Mouse (Mus musculus) G1E (cell line): ENCODE data around the gene Shd. TPM values are rescaled to one million over a fixed set of nuclear protein-coding genes. Genes with fewer than 3 reads are reported as not detected.

Source experiments
- ATAC-seq: 2 replicates; pipeline ENCODE4 v1.8.0; 2016; ENCODE audit warnings: mild to moderate bottlenecking; ENCODE audit not compliant: insufficient number of reproducible peaks, poor library complexity, low FRiP score, severe bottlenecking; ENCODE audit errors: extremely low read depth
- DNase-seq: peaks from one replicate; pipeline ENCODE4 v3.0.0; 2012; ENCODE audit warnings: low spot score
- H3K27me3 ChIP-seq: 2 replicates; pipeline ENCODE4 v1.6.1; 2012; ENCODE audit warnings: mild to moderate bottlenecking, low read length, inconsistent platforms; ENCODE audit not compliant: insufficient read depth
- H3K36me3 ChIP-seq: replicated peaks from 2 replicates; pipeline ENCODE3; 2012; ENCODE audit warnings: mild to moderate bottlenecking, inconsistent platforms
- H3K4me1 ChIP-seq: 2 replicates; pipeline ENCODE4 v1.6.1; 2012; ENCODE audit warnings: low read depth, low read length, inconsistent platforms, mixed read lengths; ENCODE audit not compliant: insufficient read depth
- H3K4me3 ChIP-seq: 2 replicates; pipeline ENCODE4 v1.5.1; 2012; ENCODE audit warnings: low read depth, mild to moderate bottlenecking, inconsistent platforms, low read length, moderate library complexity, mixed read lengths
- H3K9me3 ChIP-seq: replicated peaks from 2 replicates; pipeline ENCODE4 v1.6.1; 2012; ENCODE audit warnings: inconsistent platforms
- CTCF ChIP-seq: IDR thresholded peaks from 2 replicates; pipeline ENCODE4 v1.5.1; 2012; ENCODE audit warnings: low read depth, low read length, inconsistent platforms, mixed read lengths
- GATA1 ChIP-seq: IDR thresholded peaks from 2 replicates; pipeline ENCODE4 v1.6.1; 2012; ENCODE audit warnings: borderline replicate concordance, low read length, inconsistent platforms, mixed read lengths
- GATA2 ChIP-seq: IDR thresholded peaks from 2 replicates; pipeline ENCODE4 v1.6.1; 2012; ENCODE audit warnings: low read depth, low read length, inconsistent platforms, borderline replicate concordance
- POLR2AphosphoS5 ChIP-seq: IDR thresholded peaks from 2 replicates; pipeline ENCODE4 v1.6.1; 2012; ENCODE audit warnings: low read depth, low read length, inconsistent platforms; ENCODE audit not compliant: insufficient replicate concordance
- TAL1 ChIP-seq: conservative IDR thresholded peaks from 2 replicates; pipeline ENCODE4 v1.6.1; 2012; ENCODE audit warnings: low read depth, low read length, inconsistent platforms, mixed read lengths
- polyA plus RNA-seq: library from polyadenylated mRNA; stranded (reverse); fragments of >175 nt; gene quantifications from 2 replicates; pipeline ENCODE4 v1.2.3, GENCODE M21; 2012
- total RNA-seq, 2 experiments: library from RNA; stranded (forward) in 1 of 2; stranded (reverse) in 1 of 2; fragments of 200-1000 nt in 1 of 2; fragments of >200 nt in 1 of 2; fragmentation: Nextera tagmentation in 1 of 2; gene quantifications; 2 replicates each; pipeline ENCODE4 v1.2.3; 2014 to 2017

Shd gene
- total and polyA plus RNA-seq, 3 experiments, result 0.33 TPM; not detected in 2

DNA sequence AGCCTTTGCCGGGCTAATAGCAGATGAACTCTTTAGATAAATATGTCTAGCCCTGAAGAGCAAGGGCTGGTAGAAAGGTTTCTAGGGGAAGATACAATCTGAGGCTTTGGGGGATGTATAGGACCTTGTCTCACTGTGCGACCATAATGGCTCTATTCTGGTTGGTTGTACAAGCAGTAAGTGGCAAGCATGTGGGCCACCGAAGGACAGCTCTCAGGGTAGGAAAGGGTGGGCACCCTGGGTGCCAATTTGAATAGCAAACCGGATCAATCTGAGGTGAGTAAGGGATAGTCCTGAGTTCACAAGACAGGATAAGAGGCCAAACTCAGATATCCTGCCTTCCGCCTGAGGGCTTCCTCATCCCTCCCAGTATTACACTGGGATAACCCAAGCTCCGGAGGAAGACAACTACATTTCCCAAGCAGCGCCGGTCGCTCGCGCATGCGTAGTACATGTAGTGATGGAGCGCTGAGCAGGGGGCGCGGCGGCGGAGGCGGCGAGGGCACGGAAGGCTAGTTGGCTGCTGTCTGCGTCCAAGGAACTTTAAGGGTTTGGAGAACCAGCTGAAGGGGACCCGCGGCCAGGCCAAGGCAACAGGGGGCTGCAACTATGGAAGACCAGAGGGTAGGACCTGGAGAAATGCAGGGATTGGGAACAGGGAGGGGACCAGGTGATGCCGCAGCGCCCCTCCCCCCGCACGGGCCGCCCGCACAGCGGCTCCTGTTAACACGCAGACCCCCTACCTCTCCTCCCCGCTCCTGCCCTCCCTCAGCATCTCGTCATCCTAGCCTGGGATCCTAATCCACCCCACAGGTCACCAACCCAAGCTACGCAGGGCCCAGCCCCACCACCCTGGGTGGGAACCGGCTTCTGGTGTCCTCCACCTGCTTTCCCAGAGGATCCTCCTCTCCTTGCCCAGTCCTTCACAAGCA, 16.0 kb downstream of the Shd start, which contains the start of gene Fsd1:
Gene Fsd1 (plus strand): TSS at position 480 of the 932 bp plus-strand sequence.
- no peak for ATAC-seq
- Histone ChIP-seq H3K27me3 (peaks cover 60% of the 10 kb centered on the region), H3K36me3 (no peaks in the 10 kb centered on the region), H3K4me1 (peaks cover 8% of the 10 kb centered on the region), H3K9me3 (no peaks in the 10 kb centered on the region), H3K4me3 (no peak within 1 kb of the TSS)
- no peak for TF ChIP-seq GATA2
- TF ChIP-seq POLR2AphosphoS5, result no peak
- DNase-seq, result no peak

GRCm38 (mm10) chr17:55990278-55990898, 20.1 kb downstream of the Shd start:
- H3K4me3 ChIP-seq, result no peak overlapping the region
- no peak for ATAC-seq
- H3K27me3 ChIP-seq, result peaks cover 80% of the 10 kb centered on the region
- TF ChIP-seq TAL1 (no peak), GATA1 (no peak), GATA2 (no peak), POLR2AphosphoS5 (no peak), CTCF (no peak)
- no peaks in the 10 kb centered on the region for H3K9me3 ChIP-seq
- peaks cover 8% of the 10 kb centered on the region for H3K4me1 ChIP-seq
- DNase-seq, result no peak
- no peaks in the 10 kb centered on the region for H3K36me3 ChIP-seq

DNA sequence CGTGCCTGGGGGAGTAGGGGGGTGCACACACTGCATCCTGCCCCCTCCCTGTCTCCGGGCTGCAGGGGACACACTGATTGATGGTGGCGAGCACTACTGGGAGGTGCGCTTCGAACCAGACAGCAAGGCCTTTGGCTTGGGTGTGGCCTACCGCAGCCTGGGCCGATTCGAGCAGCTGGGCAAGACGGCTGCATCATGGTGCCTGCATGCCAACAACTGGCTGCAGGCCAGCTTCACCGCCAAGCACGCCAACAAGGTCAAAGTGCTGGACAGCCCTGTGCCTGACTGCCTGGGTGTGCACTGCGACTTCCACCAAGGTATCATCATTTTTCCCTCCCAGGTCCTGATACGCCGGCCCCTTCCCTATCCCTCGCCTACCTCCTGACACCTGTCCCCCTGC, 25.7 kb downstream of the Shd start:
- no peak for ATAC-seq
- H3K36me3 ChIP-seq, result no peaks in the 10 kb centered on the region
- peaks cover 4% of the 10 kb centered on the region for H3K9me3 ChIP-seq
- no peaks in the 10 kb centered on the region for H3K4me1 ChIP-seq
- peaks cover 44% of the 10 kb centered on the region for H3K27me3 ChIP-seq
- H3K4me3 ChIP-seq, result no peak overlapping the region
- no peak for TF ChIP-seq GATA1
- no peak for DNase-seq

DNA sequence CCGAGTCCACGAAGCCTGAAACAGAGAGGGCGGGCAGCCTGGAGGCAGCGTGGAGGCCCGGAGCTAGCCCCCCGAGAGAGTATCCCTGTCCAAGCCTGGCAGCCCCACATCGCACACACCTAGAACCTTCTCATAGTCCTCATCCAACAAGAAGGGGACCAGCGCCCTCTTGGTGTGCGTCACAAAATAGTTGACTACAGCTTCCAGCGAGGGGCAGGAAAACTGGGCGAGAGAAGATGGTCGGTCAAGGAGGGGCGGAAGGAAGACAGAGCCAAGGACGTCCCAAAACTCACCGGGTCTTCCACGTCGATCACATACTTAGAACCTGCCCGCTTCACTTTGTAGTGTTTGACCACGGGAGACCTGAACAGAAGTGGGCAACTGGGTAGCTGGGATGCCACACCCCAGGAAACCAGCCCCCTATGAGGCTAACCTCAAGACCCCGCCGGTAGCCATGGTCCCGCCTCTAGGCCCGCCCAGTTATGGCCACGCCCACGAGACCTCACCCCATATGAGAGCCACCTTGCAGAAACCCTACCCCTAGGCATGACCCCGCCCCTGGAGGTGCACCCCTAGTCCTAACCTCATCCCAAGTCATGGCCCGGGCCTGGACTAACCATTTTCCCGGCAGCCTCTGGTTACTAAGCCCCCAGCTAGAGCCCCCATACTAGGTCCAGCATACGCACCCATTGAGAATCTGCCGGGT, 29.7 kb downstream of the Shd start:
- no peaks in the 10 kb centered on the region; the same call in 1 of the 2 replicates for H3K4me1 ChIP-seq
- no peak overlapping the region for H3K4me3 ChIP-seq
- DNase-seq, result no peak
- H3K9me3 ChIP-seq, result peaks cover 4% of the 10 kb centered on the region
- ATAC-seq, result no peak
- TF ChIP-seq TAL1 (no peak), GATA2 (no peak), CTCF (no peak), POLR2AphosphoS5 (no peak), GATA1 (no peak)
- H3K27me3 ChIP-seq, result peaks cover 20% of the 10 kb centered on the region
- H3K36me3 ChIP-seq, result no peaks in the 10 kb centered on the region

GRCm38 (mm10) chr17:56003000-56003399, 32.7 kb downstream of the Shd start:
- H3K4me1 ChIP-seq, result peaks cover 18% of the 10 kb centered on the region
- DNase-seq (no peak), ATAC-seq (no peak)
- TF ChIP-seq POLR2AphosphoS5 (no peak), GATA1 (no peak), CTCF (no peak), GATA2 (no peak), TAL1 (no peak)
- H3K4me3 ChIP-seq, result no peak overlapping the region
- no peaks in the 10 kb centered on the region for H3K36me3 ChIP-seq
- H3K9me3 ChIP-seq, result no peaks in the 10 kb centered on the region
- H3K27me3 ChIP-seq, result peaks cover 11% of the 10 kb centered on the region

DNA sequence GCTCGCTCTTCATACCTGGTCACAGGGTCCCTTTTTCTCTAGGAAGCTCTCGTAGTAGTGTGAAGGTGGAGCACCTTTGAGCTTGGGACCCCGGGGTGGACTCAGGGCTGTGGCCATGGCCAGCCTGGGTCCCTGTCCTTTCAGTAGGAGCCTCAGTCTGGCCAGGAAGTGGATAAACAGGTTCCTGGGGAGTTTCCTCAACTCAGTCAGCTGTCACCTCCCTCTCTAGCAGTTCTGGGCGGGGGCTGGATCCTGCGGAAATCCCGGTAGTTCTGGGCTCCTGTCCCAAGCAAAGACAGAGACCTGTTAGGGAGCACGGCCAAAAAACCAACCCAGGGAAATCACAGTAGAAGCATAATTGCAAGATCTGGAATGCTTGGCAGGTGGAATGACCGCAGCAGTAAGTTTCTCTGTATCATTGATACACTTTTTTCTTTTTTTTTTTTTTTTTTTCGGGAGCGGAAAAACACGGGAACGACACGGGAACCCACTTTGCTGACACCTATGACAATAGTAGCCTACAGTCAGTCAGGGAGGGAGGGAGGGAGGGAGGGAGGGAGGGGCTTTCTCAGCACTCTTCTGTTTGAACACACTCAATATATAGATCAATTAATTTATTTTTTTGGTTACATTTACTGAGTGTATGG, 35.3 kb downstream of the Shd start, which contains the start of the genes Stap2 and Mpnd:
Gene Stap2 (minus strand): TSS at position 170 of the 647 bp plus-strand sequence.
Gene Mpnd (plus strand): TSS at position 297 of the 647 bp plus-strand sequence.
- DNase-seq (peak; percentile 77), ATAC-seq (no peak)
- H3K9me3 ChIP-seq, result no peaks in the 10 kb centered on the region
- no peak within 1 kb of the TSS for H3K4me3 ChIP-seq
- H3K4me1 ChIP-seq, result peaks cover 38% of the 10 kb centered on the region
- peaks cover 11% of the 10 kb centered on the region for H3K27me3 ChIP-seq
- no peak for TF ChIP-seq POLR2AphosphoS5
- no peak for TF ChIP-seq GATA1
- peaks cover 5% of the 10 kb centered on the region for H3K36me3 ChIP-seq
